Mouse (Mus musculus): Measurements from ENCODE around the gene Dicer1.

GRCm38 (mm10) chr12:104667846-104668245 is 83.9 kb downstream of the Dicer1 start:
- TF ChIP-seq CTCF (IDR thresholded peaks at IDR 0.05) (no peak), EP300 (IDR thresholded peaks at IDR 0.05) (no peak)

All from lung, postnatal 0 days (tissue).